Mouse (Mus musculus) stomach, embryonic 14.5 days (tissue): ENCODE measurements around the gene Adra1b. TPM values are rescaled to one million over a fixed set of nuclear protein-coding genes. Genes with fewer than 3 reads are reported as not detected.

ENCODE experiments used
- ATAC-seq: fragments of 200-750 bp; cut with Nextera tagmentation; 2 replicates; pipeline ENCODE4 v1.8.0; 2017; ENCODE audit warnings: low read depth, moderate TSS enrichment; ENCODE audit not compliant: insufficient number of reproducible peaks, insufficient read depth, low FRiP score
- H3K27ac ChIP-seq: fragments of 300-500 bp; sonication (generic); 2 replicates; pipeline ENCODE4 v1.5.1; 2014; ENCODE audit warnings: mild to moderate bottlenecking, low read length, moderate library complexity, mixed read lengths
- H3K27me3 ChIP-seq: fragments of 300-500 bp; sonication (generic); 2 replicates; pipeline ENCODE4 v1.6.1; 2014; ENCODE audit warnings: low read length, control low read depth, mixed read lengths; ENCODE audit not compliant: control insufficient read depth, insufficient read depth
- H3K36me3 ChIP-seq: fragments of 300-500 bp; sonication (generic); 2 replicates; pipeline ENCODE4 v1.6.1; 2014; ENCODE audit warnings: mild to moderate bottlenecking, control low read depth, low read length, moderate library complexity, mixed read lengths; ENCODE audit not compliant: control insufficient read depth, insufficient read depth
- H3K4me1 ChIP-seq: fragments of 300-500 bp; sonication (generic); 2 replicates; pipeline ENCODE4 v1.6.1; 2014; ENCODE audit warnings: low read length, control low read depth, mixed read lengths; ENCODE audit not compliant: control insufficient read depth, insufficient read depth
- H3K4me2 ChIP-seq: fragments of 300-500 bp; sonication (generic); replicated peaks from 2 replicates; pipeline ENCODE4 v1.6.1; 2014; ENCODE audit warnings: low read depth, low read length, control low read depth
- H3K4me3 ChIP-seq: fragments of 300-500 bp; sonication (generic); 2 replicates; pipeline ENCODE4 v1.5.1; 2014; ENCODE audit warnings: low read depth, low read length, control low read depth
- H3K9ac ChIP-seq: fragments of 300-500 bp; sonication (generic); replicated peaks from 2 replicates; pipeline ENCODE4 v1.6.1; 2014; ENCODE audit warnings: low read depth, mild to moderate bottlenecking, control low read depth, low read length, moderate library complexity, mixed read lengths
- H3K9me3 ChIP-seq: fragments of 300-500 bp; sonication (generic); 2 replicates; pipeline ENCODE4 v1.6.1; 2016; ENCODE audit warnings: low read depth, low read length, control low read depth; ENCODE audit not compliant: control insufficient read depth
- WGBS: fragments of 180-500 bp; shearing (Covaris S2); extraction: QIAGEN DNeasy Blood & Tissue Kit; methylation state at CpG from one replicate; pipeline ENCODE4 v1.1.7; 2014; 5-methylcytosine and 5-hydroxymethylcytosine counted together
- polyA plus RNA-seq: library from polyadenylated mRNA; unstranded; fragments of >200 nt; fragmentation: Nextera tagmentation; extraction: Ambion mirVana; gene quantifications from 2 replicates; pipeline ENCODE4 v1.2.1, GENCODE M21; 2014

Adra1b gene
- polyA plus RNA-seq, 1 experiment from 2014 or later, result 0.26 TPM

DNA sequence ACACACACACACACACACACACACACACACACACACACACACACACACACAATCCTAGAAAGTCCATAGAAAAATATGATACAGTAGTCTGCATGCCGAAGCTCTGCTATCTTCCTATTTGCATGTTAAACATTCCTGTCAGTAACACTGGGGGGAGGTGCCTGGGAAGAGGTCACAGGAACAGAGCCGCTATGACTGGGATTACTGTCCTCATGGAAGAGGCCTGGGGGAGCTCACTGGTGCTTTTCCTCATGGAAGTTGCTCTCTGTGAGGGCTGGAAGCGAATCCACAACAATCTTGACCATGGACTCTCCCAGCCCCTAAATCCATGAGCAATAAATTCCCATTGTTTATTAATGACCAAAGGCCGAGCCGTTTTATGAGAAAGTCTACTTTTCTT, 77.7 kb downstream of the Adra1b start:
- no peak for ATAC-seq
- H3K9me3 ChIP-seq, result no peaks in the 10 kb centered on the region
- H3K27ac ChIP-seq, result no peak overlapping the region
- no peaks in the 10 kb centered on the region for H3K36me3 ChIP-seq
- no peaks in the 10 kb centered on the region for H3K27me3 ChIP-seq
- no peak overlapping the region for H3K4me3 ChIP-seq
- 45% methylated on average over 5 of the region's 5 CpGs for WGBS
- H3K9ac ChIP-seq, result no peak overlapping the region
- H3K4me2 ChIP-seq, result no peak overlapping the region
- no peaks in the 10 kb centered on the region for H3K4me1 ChIP-seq

DNA sequence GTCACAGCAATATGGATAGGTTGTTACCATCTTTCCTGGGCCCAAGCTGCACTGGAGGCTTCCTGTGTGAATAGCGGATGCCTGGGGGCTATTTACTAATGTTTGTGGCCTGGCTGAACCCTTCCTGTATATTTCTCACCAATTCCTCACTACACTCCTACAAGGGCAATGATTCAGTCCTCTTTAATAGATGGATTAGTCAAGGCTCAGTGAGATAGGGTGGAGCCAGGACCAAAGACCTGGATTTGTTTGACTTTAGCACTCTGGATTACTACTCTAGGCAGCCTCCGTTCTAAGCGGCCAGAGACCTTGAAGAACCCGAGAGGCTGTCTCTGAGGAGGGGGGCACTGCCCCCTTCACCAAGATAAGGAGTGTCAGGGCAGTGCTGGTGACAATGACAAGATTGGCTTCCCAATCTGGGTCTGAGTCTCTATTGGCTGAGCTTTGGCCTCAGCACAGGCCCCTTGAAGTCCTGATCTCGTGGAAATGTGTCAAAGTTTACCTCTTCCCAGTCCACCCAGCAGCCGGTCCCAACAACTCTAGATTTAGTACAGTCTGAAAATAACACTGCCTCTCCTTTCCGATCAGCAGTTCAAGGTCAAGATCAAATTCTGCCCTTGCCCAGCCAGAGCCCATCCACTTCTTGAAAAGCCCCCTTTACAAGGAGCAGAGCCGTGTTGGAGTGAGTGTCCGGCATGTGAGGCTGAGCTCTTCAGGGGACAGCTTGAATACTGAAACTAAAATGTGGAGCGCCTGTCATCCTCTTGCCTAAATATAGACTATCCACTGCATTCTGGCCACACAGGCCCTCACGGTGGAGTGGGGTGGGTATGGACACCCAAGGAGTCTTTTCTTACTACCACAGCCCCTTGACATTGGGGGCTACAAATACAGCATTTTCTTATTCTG, 80.2 kb downstream of the Adra1b start:
- Histone ChIP-seq H3K27me3 (no peaks in the 10 kb centered on the region), H3K27ac (no peak overlapping the region), H3K9ac (no peak overlapping the region), H3K4me1 (no peaks in the 10 kb centered on the region), H3K4me3 (no peak overlapping the region), H3K9me3 (no peaks in the 10 kb centered on the region), H3K36me3 (no peaks in the 10 kb centered on the region), H3K4me2 (no peak overlapping the region)
- no peak for ATAC-seq
- 66% methylated on average over 11 of the region's 11 CpGs for WGBS

DNA sequence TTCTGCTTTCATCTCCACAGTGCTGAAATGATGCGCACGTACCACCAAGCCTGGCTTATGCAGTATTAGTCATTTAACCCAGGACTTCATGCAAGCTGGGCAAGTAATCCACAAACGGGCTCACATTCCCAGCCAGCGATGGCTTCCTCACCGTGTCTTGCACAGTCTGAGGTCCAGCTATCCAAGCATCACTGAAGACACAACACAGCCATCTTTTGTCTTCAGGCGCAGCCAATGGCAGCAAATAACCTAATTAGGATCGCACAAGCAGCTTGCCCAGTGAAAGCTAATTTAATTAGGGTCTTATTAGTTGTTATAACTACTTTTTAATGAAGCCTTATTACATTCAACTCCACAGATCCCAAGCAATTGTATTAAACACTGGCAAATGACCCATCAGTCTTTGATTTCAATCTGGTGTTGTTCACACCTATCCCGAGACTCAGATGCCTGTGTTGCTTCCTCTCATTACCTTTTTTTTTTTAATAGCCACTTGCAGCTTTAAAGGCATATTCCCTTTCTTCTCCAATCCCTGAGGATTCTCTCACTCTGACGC, 83.6 kb downstream of the Adra1b start:
- Histone ChIP-seq H3K4me1 (no peaks in the 10 kb centered on the region), H3K27me3 (no peaks in the 10 kb centered on the region), H3K9me3 (no peaks in the 10 kb centered on the region), H3K4me3 (no peak overlapping the region), H3K4me2 (no peak overlapping the region), H3K9ac (no peak overlapping the region), H3K27ac (no peak overlapping the region), H3K36me3 (no peaks in the 10 kb centered on the region)
- ATAC-seq, result no peak
- WGBS, result 70% methylated on average over 9 of the region's 9 CpGs

DNA sequence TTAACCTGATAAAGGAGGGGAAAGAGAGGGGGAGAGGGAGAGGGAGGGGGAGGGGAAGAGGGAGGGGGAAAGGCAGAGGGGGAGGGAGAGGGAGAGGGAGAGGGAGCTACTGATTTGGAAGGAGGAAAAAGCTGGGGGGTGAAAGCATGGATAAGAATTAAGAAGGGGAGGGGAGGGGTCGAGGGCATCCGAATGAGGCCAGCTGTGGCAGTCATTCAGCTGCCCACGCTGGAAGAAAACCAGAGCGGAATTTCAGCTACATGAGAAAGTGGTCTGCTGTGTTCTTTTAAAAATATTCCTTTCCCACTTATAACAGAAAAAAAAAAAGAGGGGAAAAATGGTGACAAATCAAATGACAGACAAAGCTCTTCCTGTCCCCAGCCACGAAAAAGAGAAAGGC, 88.5 kb downstream of the Adra1b start:
- Histone ChIP-seq H3K9me3 (no peaks in the 10 kb centered on the region), H3K4me1 (no peaks in the 10 kb centered on the region), H3K4me3 (no peak overlapping the region), H3K27me3 (no peaks in the 10 kb centered on the region), H3K36me3 (no peaks in the 10 kb centered on the region), H3K4me2 (no peak overlapping the region), H3K27ac (no peak overlapping the region), H3K9ac (no peak overlapping the region)
- 62% methylated on average over 5 of the region's 5 CpGs for WGBS
- ATAC-seq, result no peak

DNA sequence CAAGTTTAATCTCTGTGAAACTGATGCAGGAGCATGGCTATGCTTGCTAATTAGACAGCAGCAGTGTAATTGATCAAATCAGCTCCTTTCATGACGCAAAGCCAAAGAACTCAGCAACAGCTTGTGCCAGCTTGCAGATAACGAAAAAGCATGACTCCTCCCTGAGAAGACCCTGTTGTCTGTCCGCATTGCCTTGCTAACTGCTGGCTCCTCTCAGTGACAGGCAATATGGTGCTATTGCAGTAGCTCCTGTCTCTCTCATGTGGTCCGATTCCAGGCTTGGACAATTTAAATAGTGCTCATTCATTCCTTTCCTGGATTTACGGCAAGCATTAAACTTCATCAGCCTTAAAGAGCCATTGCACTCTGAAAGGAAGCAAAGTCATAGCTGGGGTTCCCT, 93.3 kb downstream of the Adra1b start:
- 73% methylated on average over 5 of the region's 5 CpGs for WGBS
- no peak overlapping the region for H3K4me3 ChIP-seq
- H3K4me1 ChIP-seq, result no peaks in the 10 kb centered on the region
- no peak overlapping the region for H3K9ac ChIP-seq
- H3K36me3 ChIP-seq, result no peaks in the 10 kb centered on the region
- ATAC-seq, result no peak
- no peaks in the 10 kb centered on the region for H3K27me3 ChIP-seq
- H3K27ac ChIP-seq, result no peak overlapping the region
- H3K4me2 ChIP-seq, result no peak overlapping the region
- no peaks in the 10 kb centered on the region for H3K9me3 ChIP-seq

DNA sequence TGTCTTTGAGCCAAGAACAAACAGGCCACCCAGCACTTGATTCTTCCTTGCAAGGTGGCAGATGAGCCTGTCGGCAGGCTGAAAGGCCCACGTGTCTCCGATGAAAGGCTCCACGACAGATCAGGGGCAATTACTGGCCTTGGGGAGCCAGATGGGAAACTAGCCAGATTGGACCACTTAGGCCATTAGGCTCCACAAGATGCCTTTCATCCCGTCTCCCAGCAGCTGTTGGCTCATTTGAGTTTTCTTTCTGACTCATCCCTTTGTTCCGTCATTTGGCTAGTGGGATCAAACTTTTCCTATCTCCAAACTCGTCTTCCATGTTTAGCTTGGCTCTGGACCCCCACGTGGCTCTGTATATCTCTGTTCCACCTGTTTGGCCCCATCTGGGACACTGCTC, 105.0 kb downstream of the Adra1b start:
- no peaks in the 10 kb centered on the region for H3K36me3 ChIP-seq
- no peaks in the 10 kb centered on the region for H3K27me3 ChIP-seq
- no peaks in the 10 kb centered on the region for H3K4me1 ChIP-seq
- no peak overlapping the region for H3K4me2 ChIP-seq
- H3K4me3 ChIP-seq, result no peak overlapping the region
- H3K27ac ChIP-seq, result no peak overlapping the region
- no peaks in the 10 kb centered on the region for H3K9me3 ChIP-seq
- WGBS, result 64% methylated on average over 8 of the region's 8 CpGs
- ATAC-seq, result no peak
- no peak overlapping the region for H3K9ac ChIP-seq

DNA sequence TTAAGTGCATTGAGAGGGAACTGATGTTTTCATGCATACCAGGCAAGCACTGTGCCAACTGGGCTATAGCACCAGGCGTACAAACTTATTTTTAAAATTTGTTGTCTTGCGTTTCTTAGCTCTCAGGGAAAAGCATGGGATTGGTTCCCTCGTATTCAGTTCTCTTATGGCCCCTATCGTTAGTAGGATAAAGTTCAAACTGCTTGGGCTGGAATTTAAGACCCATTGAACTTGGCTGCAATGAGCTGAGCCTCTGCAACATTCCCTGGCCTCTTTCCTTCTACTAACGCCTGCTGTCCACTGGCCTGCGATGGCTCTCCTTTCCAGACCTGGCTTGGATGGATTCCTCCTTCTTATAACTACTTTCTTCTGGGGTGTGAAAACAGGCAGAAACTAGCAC, 110.6 kb downstream of the Adra1b start:
- Histone ChIP-seq H3K27ac (no peak overlapping the region), H3K27me3 (no peaks in the 10 kb centered on the region), H3K36me3 (no peaks in the 10 kb centered on the region), H3K9ac (no peak overlapping the region), H3K4me1 (no peaks in the 10 kb centered on the region), H3K4me3 (no peak overlapping the region), H3K4me2 (no peak overlapping the region), H3K9me3 (no peaks in the 10 kb centered on the region)
- 84% methylated on average over 6 of the region's 6 CpGs for WGBS
- no peak for ATAC-seq

DNA sequence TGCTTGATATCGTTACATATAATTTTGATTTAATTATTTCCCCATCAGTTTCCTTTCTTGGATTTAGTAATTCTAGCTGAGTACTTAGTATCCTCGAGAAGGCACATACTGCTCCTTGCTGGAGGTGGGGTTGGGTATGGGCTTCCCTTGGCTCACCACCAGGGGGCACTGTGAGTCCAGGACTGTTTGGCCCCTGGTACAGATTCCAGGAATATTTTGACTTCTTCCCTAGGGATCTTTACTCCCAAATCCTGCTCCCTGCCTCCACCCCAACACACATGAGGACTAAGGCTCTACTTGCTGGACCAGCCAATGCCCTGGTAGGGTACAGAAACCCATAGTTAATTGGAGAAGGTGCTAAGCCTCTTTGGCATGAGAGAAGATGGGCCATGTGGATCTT, 117.2 kb downstream of the Adra1b start:
- 13% methylated on average over 2 of the region's 2 CpGs for WGBS
- ATAC-seq, result no peak
- Histone ChIP-seq H3K9me3 (no peaks in the 10 kb centered on the region), H3K9ac (no peak overlapping the region), H3K4me1 (no peaks in the 10 kb centered on the region), H3K4me2 (no peak overlapping the region), H3K36me3 (no peaks in the 10 kb centered on the region), H3K27ac (no peak overlapping the region), H3K4me3 (no peak overlapping the region), H3K27me3 (no peaks in the 10 kb centered on the region)
